Mouse (Mus musculus) heart, postnatal 0 days (tissue): ENCODE measurements at regions not wholly inside any gene's neighbourhood (a gene's known extent, or its start where the extent isn't known, plus 50 kb on each side); places are given as distances from the start of the nearest gene placed in this dataset.

Source experiments
- CTCF ChIP-seq: IDR thresholded peaks from 2 replicates; pipeline ENCODE4 v1.5.1; 2016; ENCODE audit warnings: antibody characterized with exemption, control low read depth, low read depth
- EP300 ChIP-seq: IDR thresholded peaks from 2 replicates; pipeline ENCODE4 v1.6.1; 2016; ENCODE audit warnings: antibody characterized with exemption, low read depth

DNA sequence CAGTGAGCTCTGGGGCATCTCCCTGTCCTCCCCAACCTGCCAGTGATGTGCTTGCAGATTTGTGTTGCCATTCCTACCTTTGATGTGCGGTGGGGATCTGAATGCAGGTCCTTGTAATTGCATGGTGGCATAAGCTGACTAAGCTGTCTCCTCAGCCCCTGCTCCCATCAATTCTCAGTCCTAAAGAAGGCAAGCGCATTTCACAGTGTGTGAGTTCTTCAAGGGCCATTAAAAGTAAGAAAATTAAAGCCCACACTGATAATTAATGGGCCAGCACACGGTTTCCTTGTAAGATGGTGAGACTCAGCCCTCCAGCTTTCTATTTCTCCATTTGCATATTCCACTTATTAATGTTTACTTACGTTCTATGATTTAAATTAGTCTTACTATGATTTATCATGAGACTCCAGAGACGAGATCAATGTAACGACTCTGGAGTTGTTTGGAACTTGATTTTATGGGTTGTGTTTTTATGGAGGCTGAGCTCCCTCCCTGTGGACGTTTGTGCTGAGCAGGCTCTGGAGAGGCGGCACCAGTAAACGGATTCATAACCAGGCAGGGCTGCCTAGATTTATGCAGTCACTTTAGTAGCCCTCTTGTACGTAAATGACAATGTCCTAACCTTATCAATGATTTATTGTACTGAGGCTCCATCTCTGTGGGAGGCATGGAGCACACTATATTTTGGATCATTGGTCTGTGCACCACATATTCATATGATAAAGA is 253.9 kb downstream of the Adra2a start:
- no peak for TF ChIP-seq CTCF
- no peak for TF ChIP-seq EP300
